23 mouse cellular contexts compared by ENCODE assay signal in genomic region chr16:94720476-94721153, GRCm38 (mm10).
DNase-seq lines count a peak whose midpoint lies in the region; ATAC-seq and TF ChIP-seq lines count a peak whose summit lies in the region.
"Had no signal": no experiment of that assay in that cellular context is flagged by ENCODE, and none has a peak within 500 bp of the region (broad histone marks: within the 10 kb centered on the region; RNA-seq: fewer than 3 reads in every experiment).

No protein-coding gene starts in this region.

- peak; percentile 55 for DNase-seq in heart, adult 11 months
- DNase-seq in heart, adult 9 months (ENCODE audit: low spot score in 2 of 2), result no peak
- peak; percentile 13 for DNase-seq in lung, postnatal 36 days
- no peak for DNase-seq in lung, adult 2 months
- DNase-seq in natural killer cell, adult 2 months (ENCODE audit: low spot score in 2 of 2), result peak; percentile 9 to 14
- DNase-seq: adrenal gland, adult 2 months; cerebellum, adult 8-10 months; forebrain, postnatal 0 days; gastrocnemius, adult 2 months; liver, embryonic 13.5 days; midbrain, embryonic 14.5 days; retina, postnatal 1 day had no signal

- H3K27me3 ChIP-seq in intestine, embryonic 16.5 days (replicated peaks; ENCODE audit: control insufficient read depth, insufficient read depth, low read length), result 0 out of 2 replicates have a peak, but pooled peaks cover 3% of the 10 kb centered on the region
- 0 out of 2 replicates have a peak, but pooled peaks cover 3% of the 10 kb centered on the region for H3K27me3 ChIP-seq in hindbrain, embryonic 13.5 days
- H3K27me3 ChIP-seq: hindbrain, embryonic 15.5 days; intestine, embryonic 15.5 days; limb, embryonic 13.5 days; lung, embryonic 15.5 days had no signal

- H3K9me3 ChIP-seq in intestine, embryonic 16.5 days (ENCODE audit: control insufficient read depth, low read length), result no peaks in the 10 kb centered on the region
- H3K9me3 ChIP-seq in hindbrain, embryonic 13.5 days, result peaks cover 3% of the 10 kb centered on the region; the same call in 1 of the 2 replicates
- H3K9me3 ChIP-seq: hindbrain, embryonic 15.5 days; intestine, embryonic 15.5 days; liver, embryonic 13.5 days; lung, embryonic 15.5 days had no signal

- H3K4me3 ChIP-seq in lung, adult 2 months (replicated peaks; ENCODE audit: extremely low read depth, low read depth, low read length), result no peak overlapping the region
- H3K4me3 ChIP-seq in intestine, embryonic 16.5 days (ENCODE audit: low read length), result no peak overlapping the region
- no peak overlapping the region for H3K4me3 ChIP-seq in hindbrain, embryonic 13.5 days
- H3K4me3 ChIP-seq: embryonic facial prominence, embryonic 13.5 days; gastrocnemius, adult 2 months; hindbrain, embryonic 15.5 days; intestine, embryonic 15.5 days; kidney, embryonic 15.5 days; limb, embryonic 13.5 days; liver, embryonic 13.5 days; lung, embryonic 15.5 days had no signal

- no peak overlapping the region for H3K27ac ChIP-seq in intestine, embryonic 16.5 days (ENCODE audit: low read length)
- H3K27ac ChIP-seq in hindbrain, embryonic 13.5 days, result no peak overlapping the region
- H3K27ac ChIP-seq: embryonic facial prominence, embryonic 13.5 days; gastrocnemius, adult 2 months; hindbrain, embryonic 15.5 days; intestine, embryonic 15.5 days; kidney, embryonic 15.5 days; limb, embryonic 13.5 days; liver, embryonic 13.5 days; lung, embryonic 15.5 days; macrophage; stomach, postnatal 0 days had no signal

- H3K9ac ChIP-seq in intestine, embryonic 16.5 days (ENCODE audit: low read depth, low read length), result no peak overlapping the region
- H3K9ac ChIP-seq in hindbrain, embryonic 13.5 days, result no peak overlapping the region
- H3K9ac ChIP-seq: embryonic facial prominence, embryonic 13.5 days; forebrain, postnatal 0 days; hindbrain, embryonic 15.5 days; intestine, embryonic 15.5 days; kidney, embryonic 15.5 days; limb, embryonic 13.5 days; liver, embryonic 13.5 days; lung, embryonic 15.5 days had no signal

- peak; percentile 52 for ATAC-seq in granulocyte monocyte progenitor cell, adult 5-6 weeks (replicated peaks; ENCODE audit: poor library complexity, severe bottlenecking)
- ATAC-seq in intestine, embryonic 16.5 days, result no peak
- no peak for ATAC-seq in hindbrain, embryonic 13.5 days (ENCODE audit: low FRiP score)
- ATAC-seq: forebrain, postnatal 0 days; intestine, embryonic 15.5 days had no signal

- H3K4me1 ChIP-seq in lung, adult 2 months (ENCODE audit: control insufficient read depth, insufficient read depth, low read length), result no peaks in the 10 kb centered on the region
- H3K4me1 ChIP-seq in intestine, embryonic 16.5 days (ENCODE audit: control insufficient read depth, insufficient read depth, low read length), result peaks cover 5% of the 10 kb centered on the region
- H3K4me1 ChIP-seq in hindbrain, embryonic 13.5 days (replicated peaks), result peaks cover 10% of the 10 kb centered on the region

- no peak for TF ChIP-seq CTCF in lung, adult 2 months (IDR thresholded peaks at IDR 0.05; ENCODE audit: insufficient read depth, low read length)

- H3K36me3 ChIP-seq in intestine, embryonic 16.5 days (ENCODE audit: control insufficient read depth, insufficient read depth, low read length), result no peaks in the 10 kb centered on the region
- no peaks in the 10 kb centered on the region for H3K36me3 ChIP-seq in hindbrain, embryonic 13.5 days
- H3K36me3 ChIP-seq: embryonic facial prominence, embryonic 13.5 days; hindbrain, embryonic 15.5 days; intestine, embryonic 15.5 days; kidney, embryonic 15.5 days; limb, embryonic 13.5 days; liver, embryonic 13.5 days; lung, embryonic 15.5 days had no signal

- H3K4me2 ChIP-seq in intestine, embryonic 16.5 days (ENCODE audit: low read depth, low read length), result no peak overlapping the region
- no peak overlapping the region for H3K4me2 ChIP-seq in hindbrain, embryonic 13.5 days
- H3K4me2 ChIP-seq: embryonic facial prominence, embryonic 13.5 days; hindbrain, embryonic 15.5 days; intestine, embryonic 15.5 days; kidney, embryonic 15.5 days; limb, embryonic 13.5 days; liver, embryonic 13.5 days; lung, embryonic 15.5 days had no signal

- 64% methylated on average over 7 of the region's 7 CpGs for WGBS in lung, adult 2 months
- WGBS in intestine, embryonic 16.5 days, result 66% methylated on average over 7 of the region's 7 CpGs
- 69% methylated on average over 7 of the region's 7 CpGs for WGBS in hindbrain, embryonic 13.5 days

- TF ChIP-seq POLR2A in lung, adult 2 months (IDR thresholded peaks at IDR 0.05; ENCODE audit: borderline replicate concordance, extremely low read depth, low read depth, low read length), result no peak

Comparison
In these comparisons a context has a peak if more than half of its experiments do, and no peak if none do; other contexts are left out.
1. DNase-seq: peak in heart, adult 11 months (single experiment), lung, postnatal 36 days (single experiment) and natural killer cell, adult 2 months (2 of 2); none in heart, adult 9 months (0 of 2) and lung, adult 2 months (single experiment).